Mouse (Mus musculus) urinary bladder, adult 18-20 months (tissue): ENCODE results near the gene Dpysl5.

ENCODE experiments used
- DNase-seq, 2 experiments: peaks; one replicate each; pipeline ENCODE4 v3.0.0; 2022; ENCODE audit warnings: low spot score in 2 of 2, mixed read lengths in 2 of 2

Gene Dpysl5

DNA sequence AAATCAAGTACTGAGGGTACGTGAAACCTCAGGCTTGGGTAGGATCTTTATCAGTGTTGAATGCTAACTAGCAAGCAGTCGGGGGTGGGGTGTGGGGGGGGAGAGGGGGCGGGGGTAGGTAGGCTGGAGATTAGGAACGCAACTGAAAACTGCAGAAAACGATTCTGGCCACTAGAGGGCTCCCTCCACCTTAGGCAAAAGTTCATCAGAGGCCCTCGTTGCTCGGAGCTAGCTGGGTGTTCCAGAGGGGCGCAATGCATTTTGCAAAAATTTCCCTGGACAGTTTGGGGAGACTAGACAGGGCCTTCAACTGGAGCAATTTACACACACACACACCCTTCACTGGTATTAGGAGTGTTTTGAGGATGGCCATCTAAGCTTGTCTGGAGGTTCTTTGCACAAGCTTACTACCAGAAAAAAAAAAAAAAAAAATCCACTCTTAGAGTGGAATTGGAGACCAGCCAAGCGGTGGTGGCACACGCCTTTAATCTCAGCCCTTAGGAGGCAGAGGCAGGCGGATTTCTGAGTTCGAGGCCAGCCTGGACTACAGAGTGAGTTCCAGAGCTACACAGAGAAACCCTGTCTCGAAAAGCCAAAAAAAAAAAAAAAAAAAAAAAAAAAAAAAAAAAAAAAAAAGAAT lies 1.5 kb upstream of the Dpysl5 start:
- DNase-seq: peak; percentile 27 to 46

DNA sequence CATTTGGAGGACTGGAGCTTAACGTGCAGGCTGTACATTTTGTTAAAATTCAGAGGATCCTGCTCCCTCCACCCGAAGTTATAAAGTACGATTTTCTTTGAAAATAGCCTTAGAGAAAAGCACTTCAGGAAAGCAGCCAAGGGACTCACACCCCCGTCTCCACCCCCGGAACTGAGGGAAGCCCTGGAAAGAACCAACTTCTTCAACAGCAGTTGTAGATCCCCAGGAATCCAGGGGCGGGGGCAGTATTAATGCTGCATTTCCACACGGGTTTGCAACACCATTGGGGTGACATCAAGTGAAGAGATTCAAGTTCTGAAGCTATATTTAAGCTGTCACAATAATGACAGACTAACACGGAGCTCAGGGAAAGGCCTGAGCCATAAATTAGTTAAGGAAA lies 878 bp upstream of the Dpysl5 start:
- no peak for DNase-seq

DNA sequence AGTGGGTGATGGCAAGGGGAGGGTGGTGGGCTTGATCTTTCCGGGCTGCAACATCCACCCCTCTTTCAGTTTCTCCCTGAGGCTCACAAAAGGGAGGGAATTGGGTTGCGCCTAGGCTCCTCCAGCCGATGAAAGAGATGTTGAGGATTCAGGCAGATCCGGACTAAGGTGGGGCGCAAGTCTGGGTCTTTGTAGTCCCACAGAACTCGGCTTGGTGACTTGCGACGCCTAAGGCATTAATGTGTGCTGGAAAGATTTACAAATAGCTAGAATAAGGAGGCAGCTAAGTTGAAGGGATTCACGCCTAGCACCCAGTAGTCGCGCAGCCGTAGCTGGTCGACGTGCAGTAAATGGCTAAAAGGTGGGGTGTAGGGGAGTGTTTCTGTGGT lies 632 bp downstream of the Dpysl5 start:
- DNase-seq: no peak

DNA sequence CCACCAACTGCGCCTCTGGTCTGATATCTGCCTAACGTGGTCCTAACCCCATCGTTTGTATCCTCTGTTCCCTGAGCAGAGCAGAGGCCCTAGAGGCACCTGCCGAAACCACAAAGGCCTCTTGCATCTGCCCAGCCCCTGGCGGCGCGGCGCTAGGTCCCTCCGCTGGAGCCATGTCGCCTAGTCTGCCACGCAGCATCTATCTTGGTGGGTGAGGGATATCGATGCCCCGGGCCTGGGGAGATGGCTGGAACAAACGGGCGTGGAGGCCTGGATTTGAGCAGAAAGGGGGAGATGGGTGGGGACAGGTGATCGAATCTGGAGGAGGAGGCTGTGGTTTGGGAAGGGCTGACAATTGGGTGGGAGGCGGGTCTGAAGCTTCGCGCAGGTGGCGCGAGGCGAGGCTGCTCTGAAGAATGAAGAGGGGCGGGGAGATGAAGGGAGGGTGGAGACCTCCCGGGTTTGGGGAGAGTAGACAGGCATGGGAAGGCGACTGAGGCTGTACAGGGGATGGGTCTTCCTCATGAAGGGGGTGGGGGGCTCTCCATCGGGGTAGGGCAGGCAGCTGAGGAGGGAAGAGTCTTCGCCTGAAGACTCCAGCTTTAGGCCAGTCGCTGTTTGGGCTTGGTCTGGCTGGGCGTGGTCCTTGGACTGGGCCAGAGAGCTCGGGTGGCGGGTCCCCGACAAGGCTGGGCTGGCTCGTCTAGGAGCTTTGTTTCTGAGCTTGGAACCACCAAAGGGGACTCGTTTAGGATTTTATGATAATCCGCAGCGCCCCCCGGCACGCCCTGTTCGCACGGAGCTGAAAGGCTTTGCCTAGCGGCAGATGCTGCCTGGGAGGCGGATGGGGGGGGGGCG lies 1.3 kb downstream of the Dpysl5 start:
- peak in 1 of 2 experiments; percentile 20 for DNase-seq

DNA sequence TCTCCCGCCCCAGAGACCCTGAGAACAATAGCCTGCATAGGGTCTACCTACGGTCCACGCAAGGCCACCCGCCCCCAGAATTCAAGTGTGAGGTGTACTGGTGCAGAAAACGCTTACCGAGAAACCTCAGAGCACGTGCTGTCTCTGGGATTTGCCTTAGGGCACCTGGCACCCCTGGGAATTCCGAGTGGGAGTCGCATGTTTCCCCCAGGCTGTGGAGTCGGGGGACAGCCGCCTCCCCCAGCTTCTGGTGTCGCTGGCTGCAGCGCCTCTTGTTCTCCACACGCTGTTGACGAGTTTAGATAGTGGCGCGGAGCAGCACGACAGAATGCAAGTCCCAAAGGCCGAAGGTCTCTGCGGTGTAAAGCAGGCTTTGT lies 1.9 kb downstream of the Dpysl5 start:
- DNase-seq: no peak

DNA sequence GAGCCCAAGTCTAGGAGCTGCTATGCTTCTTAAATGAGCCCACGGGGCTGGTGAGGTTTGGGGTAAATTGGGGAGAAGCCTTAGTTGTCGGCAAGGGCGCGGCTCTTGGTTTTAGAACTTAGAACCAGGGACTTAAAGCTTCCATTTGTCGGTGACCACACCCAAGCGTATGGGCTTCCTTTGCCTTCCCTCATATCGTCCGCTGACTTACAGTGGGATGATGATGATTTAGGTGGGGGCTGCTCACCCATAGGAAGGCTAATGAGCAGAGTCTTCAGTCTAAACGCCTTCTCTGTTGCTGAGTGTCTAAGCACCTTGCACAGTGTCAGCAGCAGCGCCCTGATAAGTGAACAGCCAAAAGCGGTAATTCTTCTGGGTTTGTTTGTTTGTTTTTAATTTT lies 2.3 kb downstream of the Dpysl5 start:
- no peak for DNase-seq

DNA sequence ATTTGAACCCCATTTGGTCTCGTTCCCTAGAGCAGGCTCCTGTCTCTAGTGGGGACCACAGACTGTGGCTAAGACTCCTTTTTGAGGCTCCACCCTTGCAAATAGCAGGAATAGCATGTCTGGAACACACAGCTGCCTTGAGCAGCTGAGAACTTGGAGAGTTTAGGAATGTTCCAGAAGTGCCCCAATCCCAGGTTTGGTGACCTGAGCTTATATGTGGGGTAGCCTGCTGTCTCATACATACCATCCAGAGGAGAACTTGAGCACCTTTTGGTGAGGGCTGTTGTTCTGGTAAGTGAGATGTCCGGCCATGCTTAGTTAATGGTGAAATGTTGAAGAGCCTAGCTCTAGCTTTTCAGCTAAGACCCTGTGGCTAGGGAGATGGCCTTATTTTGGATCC lies 4.9 kb downstream of the Dpysl5 start:
- no peak for DNase-seq

DNA sequence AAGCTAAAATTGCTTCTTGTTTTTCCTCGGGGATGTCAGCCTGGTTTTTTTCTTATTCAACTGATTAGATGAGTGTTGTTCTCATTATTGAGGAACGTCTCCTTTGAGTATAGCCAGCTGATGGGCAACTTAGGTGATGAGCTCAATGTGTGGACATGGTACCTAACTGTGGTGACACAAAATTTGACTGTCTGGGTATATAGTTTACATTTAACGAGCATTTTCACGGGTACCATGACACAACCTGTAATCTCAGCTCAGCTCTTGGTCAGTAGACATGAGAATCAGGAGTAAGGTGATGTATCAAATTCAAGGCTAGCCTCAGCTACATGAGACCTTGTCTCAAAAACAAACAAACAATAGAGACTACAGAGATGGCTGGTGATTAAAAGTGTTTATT lies 6.1 kb downstream of the Dpysl5 start:
- DNase-seq: no peak

DNA sequence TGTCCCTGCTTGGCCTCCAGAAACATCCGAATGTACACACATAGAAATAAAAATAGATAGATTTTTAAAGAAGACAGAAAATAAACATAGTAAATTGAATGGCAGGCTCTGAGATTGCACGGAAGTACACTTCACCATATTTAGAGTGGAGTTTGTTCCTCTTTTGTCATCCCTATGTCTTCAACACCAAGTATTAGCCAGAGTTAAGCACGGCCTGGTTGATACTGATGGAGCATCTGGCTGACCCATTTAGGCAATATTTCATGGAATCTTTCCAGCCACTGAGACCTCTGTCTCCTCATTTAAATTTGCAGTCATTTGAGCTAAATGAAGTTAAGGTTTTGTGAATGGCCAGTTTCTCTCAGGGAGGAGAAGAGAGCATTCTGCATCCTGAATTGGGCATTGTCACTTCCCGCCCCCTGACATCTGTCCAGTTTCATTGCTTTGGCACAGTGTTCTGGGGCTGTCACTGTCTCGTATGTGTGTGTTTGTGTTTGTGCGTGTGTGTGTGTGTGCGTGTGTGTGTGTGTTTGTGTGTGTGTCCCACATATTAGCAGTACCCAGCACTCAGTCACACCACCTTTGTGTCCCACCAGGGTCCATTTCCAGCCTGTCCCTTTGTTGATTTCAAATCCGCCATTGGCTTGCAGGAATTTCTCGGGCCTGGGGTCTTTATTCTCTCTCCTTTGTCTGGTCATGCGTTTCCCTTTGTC lies 6.8 kb downstream of the Dpysl5 start:
- no peak for DNase-seq

DNA sequence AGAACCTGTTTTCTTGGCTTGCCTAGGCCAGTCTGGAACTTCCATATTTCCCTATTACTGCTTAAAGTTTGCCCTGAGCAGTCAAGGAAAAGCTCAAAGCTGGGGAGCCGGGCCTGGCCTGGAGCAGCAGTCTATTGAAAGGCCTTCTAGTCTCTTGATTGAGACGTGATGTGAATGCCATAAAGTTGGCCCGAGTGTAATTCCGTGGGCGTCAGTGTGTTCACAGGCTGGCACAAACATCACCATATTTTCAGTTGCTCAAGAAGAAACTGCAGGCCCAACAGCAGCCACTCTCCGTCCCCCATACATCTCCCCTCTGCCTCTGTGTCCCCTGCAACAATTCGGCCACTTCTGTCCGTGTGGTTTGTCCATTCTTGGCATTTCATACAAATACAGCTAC lies 10.6 kb downstream of the Dpysl5 start:
- no peak for DNase-seq

DNA sequence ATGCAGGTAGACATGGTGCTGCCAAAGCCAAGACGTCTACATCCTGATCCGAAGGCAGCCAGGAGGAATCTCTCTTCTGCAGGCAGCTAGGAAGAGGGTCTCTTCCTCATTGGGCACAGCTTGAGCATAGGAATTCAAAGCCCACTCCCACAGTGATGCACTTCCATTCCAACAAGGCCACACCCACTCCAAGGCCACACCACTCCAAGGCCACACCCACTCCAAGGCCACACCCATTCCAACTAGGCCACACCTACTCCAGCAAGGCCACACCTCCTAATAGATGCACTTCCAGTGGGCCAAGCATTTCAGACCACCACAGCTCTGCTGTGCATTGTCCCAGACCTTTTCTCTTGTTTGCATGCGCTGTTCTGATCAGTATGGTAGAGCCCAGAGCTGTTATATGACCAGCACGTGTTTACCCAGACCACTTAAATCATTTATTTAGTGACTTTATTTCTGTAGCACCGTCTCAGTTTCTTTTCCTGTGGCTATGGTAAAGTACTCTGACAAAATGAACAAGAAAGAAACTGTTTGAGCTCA lies 14.9 kb downstream of the Dpysl5 start:
- no peak for DNase-seq

DNA sequence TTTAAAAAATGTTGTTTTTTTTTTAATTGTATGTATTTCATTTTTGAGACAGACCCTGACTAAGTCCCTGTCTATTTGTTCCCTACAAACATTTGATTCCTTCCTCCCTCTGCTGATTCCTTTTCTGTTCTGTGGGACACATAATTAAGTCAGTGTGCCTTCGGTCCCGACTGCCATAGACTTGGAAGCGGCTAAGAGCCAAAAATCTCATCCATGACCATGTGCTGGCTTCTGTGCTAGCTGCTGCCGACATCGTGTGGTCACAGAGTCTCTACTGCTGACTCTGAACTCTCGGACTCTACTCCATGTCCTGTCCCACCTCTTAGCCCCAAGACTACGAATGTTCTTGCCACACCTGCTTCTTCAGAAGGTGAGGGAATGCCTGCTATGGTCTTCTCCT lies 21.1 kb downstream of the Dpysl5 start:
- DNase-seq: no peak

DNA sequence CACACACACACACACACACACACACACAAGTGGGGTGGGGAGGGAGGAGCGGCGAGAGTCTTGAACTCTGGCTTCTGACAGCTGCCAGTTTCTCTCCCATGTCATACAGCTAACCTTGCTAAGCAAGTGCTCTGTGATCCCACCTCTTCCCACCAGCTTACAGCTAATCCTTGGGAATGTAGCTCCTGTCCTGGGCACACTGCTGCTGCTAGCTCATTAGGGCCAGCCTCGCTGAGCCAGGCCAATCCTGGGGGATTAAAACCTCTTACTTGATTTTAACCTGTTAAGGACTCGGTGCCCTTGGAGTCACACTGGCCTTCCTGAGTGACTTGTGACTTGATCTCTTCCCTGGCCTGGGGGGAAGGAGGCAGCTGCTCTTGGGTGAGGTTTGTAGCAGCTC lies 23.3 kb downstream of the Dpysl5 start:
- DNase-seq: no peak

DNA sequence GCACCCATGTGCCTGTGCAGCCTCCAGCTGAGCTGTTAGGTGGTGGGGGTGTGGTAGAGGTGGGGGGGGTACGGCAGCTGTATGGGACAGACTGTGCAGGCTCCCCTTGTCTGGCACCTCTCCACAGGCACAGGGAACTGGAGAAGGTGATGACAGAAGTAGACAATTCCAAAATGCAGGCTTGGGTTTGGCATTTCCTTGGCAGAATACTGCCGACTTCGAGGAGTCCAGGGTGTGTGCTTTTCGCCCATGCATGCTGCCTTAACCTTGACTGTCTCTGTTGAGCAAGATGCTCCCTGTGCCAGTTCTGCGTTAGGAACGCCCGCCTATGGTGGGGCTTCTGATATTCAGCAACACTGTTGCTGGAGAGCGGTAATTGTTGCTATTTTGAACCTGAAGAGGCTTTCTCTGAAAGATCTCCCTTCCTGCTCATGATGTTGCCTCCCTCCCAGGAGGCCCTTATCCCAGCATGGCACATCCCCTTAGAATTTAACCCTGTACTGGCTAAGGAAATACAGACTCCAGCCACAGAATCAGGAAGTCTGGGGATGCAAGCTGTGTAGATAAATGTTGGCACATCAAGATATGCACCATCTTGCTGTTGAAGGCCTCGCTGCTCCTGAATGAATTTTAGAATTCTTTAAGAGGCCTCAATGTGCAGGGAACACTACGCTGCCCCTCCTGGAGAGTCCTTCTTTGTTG lies 26.9 kb downstream of the Dpysl5 start:
- DNase-seq: no peak

DNA sequence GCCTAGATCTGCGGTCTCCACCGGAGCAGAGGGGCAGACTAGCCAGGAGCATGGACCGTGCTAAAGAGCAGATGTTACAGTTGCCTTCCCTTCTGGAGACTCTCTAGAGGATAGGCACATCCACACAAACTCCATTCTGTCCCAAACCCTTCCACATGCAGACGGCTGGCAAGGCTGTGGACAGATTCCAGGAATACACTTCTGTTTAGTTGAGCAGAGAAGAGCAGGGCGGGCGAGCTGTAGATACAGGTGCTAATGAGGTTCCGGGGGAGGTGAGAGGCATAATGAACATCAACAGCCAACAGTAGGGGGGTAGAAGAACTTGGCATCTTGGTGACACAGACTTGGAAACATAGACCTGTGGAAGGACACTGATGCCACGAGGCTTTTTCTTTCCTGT lies 28.2 kb downstream of the Dpysl5 start:
- no peak for DNase-seq

DNA sequence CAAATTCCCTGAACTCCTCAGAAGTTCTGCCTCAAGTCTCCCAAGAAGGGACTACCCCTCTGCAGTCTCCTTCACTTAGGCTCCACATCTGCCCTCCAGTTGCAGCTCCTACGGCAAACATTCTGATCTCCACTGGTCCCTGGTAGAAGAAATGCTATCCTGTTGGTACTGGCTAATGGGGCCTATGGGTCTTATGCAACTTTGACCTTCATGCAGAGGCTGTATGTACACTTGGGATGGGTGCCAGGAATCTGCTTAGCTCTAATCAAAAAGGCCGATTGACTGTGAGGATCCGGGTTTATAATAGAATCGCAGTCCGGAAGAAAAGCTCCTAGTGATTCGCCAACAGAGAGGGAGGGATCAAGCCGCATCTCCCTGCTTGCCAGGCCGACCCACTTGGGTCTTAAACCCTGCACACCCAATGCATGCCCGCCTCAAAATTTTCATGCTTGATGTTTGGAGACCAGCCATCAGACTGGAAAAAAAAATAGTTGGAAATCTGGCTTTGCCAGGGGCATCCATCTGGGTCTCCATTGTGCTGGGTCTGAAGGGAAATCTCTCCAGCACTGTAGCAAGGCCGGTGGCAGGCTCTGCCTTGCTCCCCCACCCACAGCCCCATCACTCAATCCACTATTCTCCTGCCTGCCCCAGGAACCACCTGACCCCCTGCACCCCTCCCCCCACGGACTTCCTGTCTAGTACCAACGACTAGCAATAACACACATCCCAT lies 38.4 kb downstream of the Dpysl5 start:
- DNase-seq: no peak

DNA sequence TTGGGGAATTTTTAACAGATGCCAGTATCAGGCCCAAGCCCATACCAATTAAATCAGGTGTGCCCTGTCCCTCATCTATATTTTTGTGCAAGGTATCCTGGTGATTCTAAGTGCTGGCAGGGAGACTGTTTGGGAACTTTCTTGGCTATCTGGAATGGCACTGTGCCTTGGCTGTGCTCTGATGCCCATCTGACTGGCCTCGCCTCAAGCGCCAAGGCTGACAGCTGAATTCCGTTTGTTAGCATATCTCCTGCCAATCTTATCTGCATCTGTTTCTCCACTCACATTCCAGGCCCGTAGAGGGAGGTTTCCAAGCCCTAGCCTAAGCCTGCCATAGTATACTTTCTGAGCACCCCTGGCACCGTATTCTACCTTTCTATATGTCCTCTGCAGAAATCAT lies 39.7 kb downstream of the Dpysl5 start:
- DNase-seq: no peak

DNA sequence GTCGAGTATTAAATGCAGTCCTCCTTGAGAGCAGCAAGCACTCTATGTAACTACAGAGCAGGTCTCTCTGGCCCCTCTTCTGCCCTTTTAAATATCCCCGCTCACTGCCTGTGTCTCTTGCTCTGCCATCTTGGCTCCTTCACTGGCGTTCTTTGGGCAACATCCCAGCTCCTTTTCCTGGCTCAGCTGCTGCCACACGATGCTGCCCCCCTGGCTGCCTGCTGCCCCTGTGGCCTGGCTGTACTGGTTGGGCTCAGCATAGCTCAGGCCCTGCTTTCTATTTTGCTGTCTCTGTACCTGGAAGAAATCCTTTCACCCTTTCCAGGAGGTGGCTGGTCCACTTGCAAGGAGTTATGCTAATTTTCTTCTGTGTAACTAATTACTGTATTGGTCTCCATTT lies 41.8 kb downstream of the Dpysl5 start:
- no peak for DNase-seq

DNA sequence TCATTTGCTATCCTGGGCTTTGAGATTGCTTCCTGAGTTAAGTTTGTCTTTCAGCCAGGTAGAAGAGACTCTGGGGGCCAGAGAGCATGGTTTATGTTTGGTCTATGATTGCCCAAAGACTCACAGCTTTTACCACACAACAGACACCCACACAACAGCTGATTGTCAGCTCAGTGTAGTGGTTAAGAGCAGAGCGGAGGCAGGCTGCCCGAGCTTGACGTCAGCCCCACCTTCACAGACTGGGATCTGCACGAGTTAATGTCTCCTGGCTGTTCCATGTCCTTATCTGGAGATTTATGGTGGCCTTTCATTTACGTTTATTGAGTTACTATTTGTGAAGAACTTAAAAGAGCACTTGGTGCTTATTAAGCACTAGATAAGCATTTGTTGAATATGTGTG lies 43.9 kb downstream of the Dpysl5 start:
- DNase-seq: no peak

DNA sequence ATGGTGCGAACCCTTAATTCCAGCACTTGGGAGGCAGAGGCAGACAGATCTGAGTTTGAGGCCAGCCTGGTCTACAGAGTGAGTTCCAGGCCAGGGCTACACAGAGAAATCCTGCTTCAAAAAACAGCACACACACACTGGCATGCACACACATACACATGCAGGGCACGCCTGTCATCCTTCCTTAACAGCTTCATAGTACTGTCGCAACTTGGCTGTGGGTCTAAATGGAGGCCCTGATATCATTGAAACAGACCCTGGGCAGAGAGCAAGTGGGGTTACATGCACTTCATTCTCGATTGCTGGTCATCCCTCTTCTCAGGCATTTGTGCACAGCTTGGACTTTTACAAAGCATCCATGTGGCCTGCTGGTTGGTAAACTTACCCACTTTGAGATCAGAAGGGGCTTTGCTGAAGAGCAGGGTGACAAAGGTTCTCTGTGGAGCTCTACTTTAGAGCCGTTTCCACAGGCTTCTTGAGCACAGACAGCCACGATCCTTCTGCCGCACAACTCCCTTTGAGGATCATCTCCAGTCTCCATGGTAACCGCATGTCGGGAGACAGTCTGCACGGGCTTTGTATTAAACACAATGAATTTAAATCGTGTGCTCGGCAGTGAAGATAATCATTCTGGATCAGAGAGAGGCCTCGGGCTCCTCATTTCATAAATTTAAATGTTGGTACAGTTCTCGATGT lies 51.6 kb downstream of the Dpysl5 start:
- DNase-seq: no peak

DNA sequence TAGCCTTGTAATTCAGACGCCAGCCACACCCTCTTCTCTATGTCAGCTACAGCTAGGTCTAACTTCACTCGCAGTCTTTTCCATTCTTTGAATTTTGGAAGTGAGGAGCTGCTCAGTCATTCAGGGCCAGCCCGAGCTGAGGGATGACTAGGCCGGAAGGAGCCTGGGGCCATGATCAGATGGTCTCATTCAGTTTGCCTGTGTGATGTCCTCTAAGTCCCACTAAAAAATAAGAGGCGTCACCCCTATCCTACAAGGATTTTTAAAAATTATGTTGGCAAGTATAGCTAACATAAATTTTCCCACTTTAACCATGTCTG lies 52.1 kb downstream of the Dpysl5 start:
- no peak for DNase-seq
